Mouse (Mus musculus): Measurements from ENCODE around the gene Sprr2a1. TPM values are rescaled to one million over a fixed set of nuclear protein-coding genes. Genes with fewer than 3 reads are reported as not detected.
"Not testable (repeated sequence)": the region's sequence is repeated elsewhere in the genome, so short reads cannot be mapped to it uniquely, and the experiment has no call there.

The Sprr2a1 gene
- 0.40 and 0.89 TPM in 2 replicates for polyA plus RNA-seq (2012; rRNA removed)

DNA sequence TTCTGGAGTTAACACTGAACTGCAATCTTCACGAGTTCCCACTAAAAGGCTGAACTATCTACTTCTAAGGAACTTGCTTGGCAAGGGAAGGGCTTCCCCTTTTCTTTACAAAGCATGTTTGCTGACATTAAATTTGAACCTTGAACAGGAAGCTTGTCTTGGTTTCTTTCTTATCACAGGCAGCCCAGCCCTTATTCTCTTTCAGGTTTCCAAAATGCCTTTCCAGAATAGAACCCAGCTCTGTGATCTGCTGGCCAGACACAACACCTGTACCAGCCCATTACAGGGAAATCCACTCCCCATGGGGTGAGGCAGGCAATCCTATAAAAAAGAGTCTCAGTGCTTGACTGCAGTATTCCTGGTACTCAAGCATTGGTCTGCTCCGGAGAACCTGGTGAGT, at the start of gene Sprr2a1, which contains the start of gene Sprr2a2:
Sprr2a1 (plus strand) TSS at position 231 of the 400 bp plus-strand sequence.
Sprr2a2 (plus strand) TSS at position 352 of the 400 bp plus-strand sequence.
- not testable (repeated sequence) for H3K4me1 ChIP-seq (ENCODE audit: control insufficient read depth, insufficient read depth, low read length); H3K4me3 ChIP-seq (replicated peaks; ENCODE audit: extremely low read depth, low read depth, low read length); DNase-seq
- no CpG with 5 or more reads among the region's 2 CpGs for WGBS

GRCm38 (mm10) chr3:92169847-92170246, 45.8 kb upstream of the Sprr2a1 start:
- no peak for TF ChIP-seq POLR2A (IDR thresholded peaks at IDR 0.05; ENCODE audit: borderline replicate concordance, extremely low read depth, low read depth, low read length)
- TF ChIP-seq CTCF (IDR thresholded peaks at IDR 0.05; ENCODE audit: insufficient read depth, low read length) = no peak
- WGBS = 75% methylated on average over 3 of the region's 3 CpGs
- no peak overlapping the region for H3K4me3 ChIP-seq (replicated peaks; ENCODE audit: extremely low read depth, low read depth, low read length)
- H3K4me1 ChIP-seq (ENCODE audit: control insufficient read depth, insufficient read depth, low read length) = no peaks in the 10 kb centered on the region
- DNase-seq = no peak

GRCm38 (mm10) chr3:92176880-92177279, 38.7 kb upstream of the Sprr2a1 start:
- DNase-seq = no peak
- Histone ChIP-seq H3K4me3 (replicated peaks; ENCODE audit: extremely low read depth, low read depth, low read length) (no peak overlapping the region), H3K4me1 (ENCODE audit: control insufficient read depth, insufficient read depth, low read length) (no peaks in the 10 kb centered on the region)
- TF ChIP-seq CTCF (IDR thresholded peaks at IDR 0.05; ENCODE audit: insufficient read depth, low read length) (no peak), POLR2A (IDR thresholded peaks at IDR 0.05; ENCODE audit: borderline replicate concordance, extremely low read depth, low read depth, low read length) (no peak)
- 74% methylated on average over 1 of the region's 1 CpGs for WGBS

DNA sequence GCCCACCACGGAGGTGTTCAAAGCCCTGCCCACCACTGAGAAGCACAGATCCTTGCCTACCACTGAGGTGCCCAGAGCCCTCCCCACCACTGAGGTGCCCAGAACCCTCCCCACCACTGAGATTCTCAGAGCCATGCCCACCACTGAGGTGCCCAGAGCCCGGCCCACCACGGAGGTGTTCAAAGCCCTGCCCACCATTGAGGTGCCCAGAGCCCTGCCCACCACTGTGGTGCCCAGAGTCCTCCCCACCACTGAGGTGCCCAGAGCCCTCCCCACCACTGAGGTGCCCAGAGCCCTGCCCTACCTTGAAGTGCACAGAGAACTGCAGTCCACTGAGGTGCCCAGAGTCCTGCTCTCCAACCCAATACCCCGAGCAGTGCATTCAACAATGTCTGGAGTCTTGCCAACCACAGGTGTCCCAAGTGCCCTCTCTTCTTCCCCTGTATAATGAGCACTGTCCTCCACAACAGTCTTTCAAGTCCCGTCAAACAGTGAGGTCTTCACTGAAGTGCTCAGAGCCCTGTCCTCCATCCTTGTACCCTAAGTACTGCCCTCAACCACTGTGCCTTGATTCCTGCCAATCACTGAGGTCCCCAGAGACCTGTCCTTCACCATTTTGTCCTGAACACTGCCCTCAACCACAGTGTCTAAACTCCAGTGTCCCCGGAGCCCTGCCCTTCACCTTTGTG, 19.9 kb upstream of the Sprr2a1 start:
- no peaks in the 10 kb centered on the region for H3K4me1 ChIP-seq (ENCODE audit: control insufficient read depth, insufficient read depth, low read length)
- no peak for TF ChIP-seq POLR2A (IDR thresholded peaks at IDR 0.05; ENCODE audit: borderline replicate concordance, extremely low read depth, low read depth, low read length)
- no peak for TF ChIP-seq CTCF (IDR thresholded peaks at IDR 0.05; ENCODE audit: insufficient read depth, low read length)
- DNase-seq = no peak
- no peak overlapping the region for H3K4me3 ChIP-seq (replicated peaks; ENCODE audit: extremely low read depth, low read depth, low read length)
- 79% methylated on average over 6 of the region's 6 CpGs for WGBS

- WGBS = no CpG with 5 or more reads among the region's 16 CpGs
- not testable (repeated sequence) for H3K4me1 ChIP-seq (ENCODE audit: control insufficient read depth, insufficient read depth, low read length); H3K4me3 ChIP-seq (replicated peaks; ENCODE audit: extremely low read depth, low read depth, low read length); DNase-seq
Observed at GRCm38 (mm10) chr3:92211133-92211925, 4.3 kb upstream of the Sprr2a1 start.

GRCm38 (mm10) chr3:92212059-92212458, 3.5 kb upstream of the Sprr2a1 start:
- not testable (repeated sequence) for H3K4me1 ChIP-seq (ENCODE audit: control insufficient read depth, insufficient read depth, low read length); H3K4me3 ChIP-seq (replicated peaks; ENCODE audit: extremely low read depth, low read depth, low read length); DNase-seq
- WGBS = no CpG with 5 or more reads among the region's 1 CpGs

DNA sequence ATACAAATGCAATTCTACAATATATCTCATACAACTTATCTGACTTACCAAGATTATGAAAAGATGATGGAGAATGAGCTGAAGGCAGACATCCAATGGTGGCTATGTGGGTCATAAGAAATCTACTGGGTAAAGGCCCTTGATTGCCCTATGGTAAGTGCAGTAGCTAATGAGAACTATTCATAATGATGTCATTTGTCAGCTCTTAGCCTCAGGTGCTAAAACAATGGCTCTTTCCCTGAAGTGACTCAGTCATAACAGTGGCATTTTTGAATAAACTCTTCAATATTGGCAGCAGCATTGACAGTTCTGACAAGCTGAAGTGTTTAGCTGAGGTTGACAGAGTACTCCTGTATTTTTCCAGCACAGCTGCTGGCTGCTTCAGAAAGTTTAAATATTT, 1.9 kb upstream of the Sprr2a1 start:
- H3K4me3 ChIP-seq (replicated peaks; ENCODE audit: extremely low read depth, low read depth, low read length); DNase-seq; H3K4me1 ChIP-seq (ENCODE audit: control insufficient read depth, insufficient read depth, low read length): not testable (repeated sequence)

- not testable (repeated sequence) for DNase-seq; H3K4me3 ChIP-seq (replicated peaks; ENCODE audit: extremely low read depth, low read depth, low read length); H3K4me1 ChIP-seq (ENCODE audit: control insufficient read depth, insufficient read depth, low read length)
- no CpG with 5 or more reads among the region's 8 CpGs for WGBS
Observed at GRCm38 (mm10) chr3:92219031-92219430, 3.4 kb downstream of the Sprr2a1 start.

- not testable (repeated sequence) for H3K4me3 ChIP-seq (replicated peaks; ENCODE audit: extremely low read depth, low read depth, low read length); DNase-seq; H3K4me1 ChIP-seq (ENCODE audit: control insufficient read depth, insufficient read depth, low read length)
Observed at GRCm38 (mm10) chr3:92223708-92224107, 8.1 kb downstream of the Sprr2a1 start.

- 62% methylated on average over 3 of the region's 3 CpGs for WGBS
- H3K4me3 ChIP-seq (replicated peaks; ENCODE audit: extremely low read depth, low read depth, low read length); DNase-seq; H3K4me1 ChIP-seq (ENCODE audit: control insufficient read depth, insufficient read depth, low read length): not testable (repeated sequence)
Observed at GRCm38 (mm10) chr3:92227410-92227809, 11.8 kb downstream of the Sprr2a1 start.

GRCm38 (mm10) chr3:92236463-92237189, 21.0 kb downstream of the Sprr2a1 start:
- H3K4me3 ChIP-seq (replicated peaks; ENCODE audit: extremely low read depth, low read depth, low read length) = not testable (repeated sequence)
- no CpG with 5 or more reads among the region's 5 CpGs for WGBS

DNA sequence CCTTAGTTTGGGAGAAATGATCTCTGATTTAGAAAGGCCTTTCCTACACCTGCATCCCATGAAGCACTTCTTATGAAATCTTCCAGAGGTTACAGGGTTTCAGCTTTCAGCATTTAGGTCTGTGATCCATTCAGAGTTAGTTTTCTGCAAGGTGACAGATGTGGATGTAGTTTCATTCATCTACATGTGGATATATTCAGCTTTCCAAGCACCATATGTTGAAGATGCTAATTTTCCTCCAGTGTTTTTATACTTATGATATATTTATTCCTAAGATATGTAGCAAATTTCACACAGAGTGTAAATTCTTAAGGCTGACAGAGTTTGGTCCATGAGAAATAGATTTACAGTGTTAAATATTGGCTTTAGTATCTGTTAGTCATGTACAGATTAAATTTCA, 23.1 kb downstream of the Sprr2a1 start:
- not testable (repeated sequence) for DNase-seq; H3K4me3 ChIP-seq (replicated peaks; ENCODE audit: extremely low read depth, low read depth, low read length); H3K4me1 ChIP-seq (ENCODE audit: control insufficient read depth, insufficient read depth, low read length)

More at GRCm38 (mm10) chr3:92236463-92237189, 21.0 kb downstream of the Sprr2a1 start:
- DNase-seq; H3K4me1 ChIP-seq (ENCODE audit: control insufficient read depth, insufficient read depth, low read length): not testable (repeated sequence)

GRCm38 (mm10) chr3:92239197-92239596, 23.6 kb downstream of the Sprr2a1 start:
- WGBS = no CpG with 5 or more reads among the region's 1 CpGs
- H3K4me3 ChIP-seq (replicated peaks; ENCODE audit: extremely low read depth, low read depth, low read length); DNase-seq; H3K4me1 ChIP-seq (ENCODE audit: control insufficient read depth, insufficient read depth, low read length): not testable (repeated sequence)

GRCm38 (mm10) chr3:92244833-92245232, 29.2 kb downstream of the Sprr2a1 start:
- not testable (repeated sequence) for H3K4me1 ChIP-seq (ENCODE audit: control insufficient read depth, insufficient read depth, low read length); H3K4me3 ChIP-seq (replicated peaks; ENCODE audit: extremely low read depth, low read depth, low read length); DNase-seq

DNA sequence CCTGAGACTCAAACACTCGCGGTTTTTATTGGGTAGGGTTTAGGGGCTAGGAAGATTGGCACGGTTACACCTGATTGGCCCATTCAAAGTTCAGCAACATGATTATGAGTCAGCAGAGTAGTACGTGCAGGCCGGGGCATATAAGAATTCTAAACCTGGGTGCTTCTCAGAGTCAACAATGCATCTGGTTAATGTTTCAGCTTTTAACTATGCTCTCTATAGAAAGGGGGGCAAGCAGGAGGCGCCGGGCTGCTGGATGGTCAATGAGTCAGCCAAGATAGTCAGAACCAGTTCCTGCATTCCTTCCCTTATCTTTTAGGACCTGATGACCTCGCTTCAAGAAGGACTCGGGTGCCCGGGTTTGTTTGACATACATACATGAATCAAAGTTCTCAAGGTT, 30.6 kb downstream of the Sprr2a1 start:
- H3K4me3 ChIP-seq (replicated peaks; ENCODE audit: extremely low read depth, low read depth, low read length); DNase-seq; H3K4me1 ChIP-seq (ENCODE audit: control insufficient read depth, insufficient read depth, low read length): not testable (repeated sequence)
- WGBS = no CpG with 5 or more reads among the region's 10 CpGs
